Mouse (Mus musculus) hematopoietic multipotent progenitor cell, adult 10-12 weeks (in vitro differentiated cells): ENCODE results near the gene B430305J03Rik. TPM values are rescaled to one million over a fixed set of nuclear protein-coding genes. Genes with fewer than 3 reads are reported as not detected.

Experiments used
- polyA plus RNA-seq: library from polyadenylated mRNA; stranded (reverse); fragments of >175 nt; gene quantifications from 2 replicates; pipeline ENCODE4 v1.2.3, GENCODE M21; 2012; ENCODE audit warnings: low replicate concordance

Gene B430305J03Rik
- 0.85 and 1.2 TPM in 2 replicates for polyA plus RNA-seq

DNA sequence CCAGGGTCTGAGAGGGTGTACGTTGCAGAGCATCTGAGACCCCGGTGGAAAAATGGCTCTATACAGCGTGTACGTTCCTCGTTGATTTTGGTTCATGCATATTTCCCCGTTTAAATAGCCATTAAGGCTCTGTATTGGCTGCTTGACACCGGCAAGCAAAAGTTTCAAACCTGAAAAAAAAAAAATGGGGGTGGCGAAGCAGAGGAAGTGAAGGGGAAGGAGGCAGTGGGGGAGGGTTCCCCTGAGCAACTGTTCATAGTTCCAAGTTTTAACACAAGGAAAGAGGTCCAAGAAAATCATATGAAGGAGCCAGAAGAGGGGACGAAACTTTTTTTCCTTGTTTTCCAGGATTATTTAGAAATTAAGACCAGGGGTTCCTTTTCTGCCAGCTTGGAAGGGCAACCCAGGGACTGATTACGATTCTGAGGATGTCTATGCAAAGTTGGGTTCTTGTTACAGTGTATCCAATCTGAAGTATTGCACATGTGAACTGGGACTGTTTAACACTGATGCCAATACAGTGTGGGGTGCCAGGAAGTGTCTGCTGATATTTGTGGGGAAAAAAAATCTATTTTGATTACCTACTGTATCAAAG lies at the start of gene B430305J03Rik:
TSS of gene B430305J03Rik (minus strand) at position 173 of the 595 bp plus-strand sequence.

DNA sequence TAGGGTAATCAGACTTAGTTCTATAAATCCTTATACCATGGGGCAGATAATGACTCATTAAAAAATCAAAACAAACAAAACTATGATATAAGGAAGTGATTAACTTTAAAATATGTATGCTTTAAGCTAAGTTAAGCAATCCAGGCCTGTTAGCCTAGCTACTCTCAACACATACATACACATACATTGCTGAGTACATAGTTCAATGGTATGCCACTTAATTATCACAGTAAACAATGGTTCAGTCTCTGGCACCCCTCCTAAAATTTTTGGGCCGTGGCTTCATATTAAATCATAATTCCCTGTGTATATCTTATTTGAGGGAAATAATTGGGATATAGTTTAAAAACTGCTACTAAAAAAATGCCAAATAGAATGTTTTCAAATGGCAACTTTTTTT lies 4.4 kb downstream of the B430305J03Rik start, which contains the start of gene Rap2b:
TSS of gene Rap2b (plus strand) at position 301 of the 400 bp plus-strand sequence.

Other genes with a start within 250 kb of the B430305J03Rik start
- gene Rap2b, start 4.3 kb downstream of the B430305J03Rik start, polyA plus RNA-seq = 12.9 and 24.9 TPM in 2 replicates